Mouse (Mus musculus): ENCODE data around the gene Rnf138rt1. TPM values are rescaled to one million over a fixed set of nuclear protein-coding genes. Genes with fewer than 3 reads are reported as not detected.

Gene Rnf138rt1
- polyA plus RNA-seq, 1 experiment from 2014 or later = 4.6 TPM

Other genes with a start within 250 kb of the Rnf138rt1 start
- gene Grpr, start 211.7 kb downstream of the Rnf138rt1 start, polyA plus RNA-seq (2015; fragmentation: Nextera tagmentation; extraction: Ambion mirVana) = 3.9 and 4.2 TPM in 2 replicates
- 127 and 156 TPM in 2 replicates for gene Ap1s2, start 147.7 kb upstream of the Rnf138rt1 start, polyA plus RNA-seq (2015; fragmentation: Nextera tagmentation; extraction: Ambion mirVana)
- 57.7 and 62.5 TPM in 2 replicates for gene Zrsr2, start 197.3 kb upstream of the Rnf138rt1 start, polyA plus RNA-seq (2015; fragmentation: Nextera tagmentation; extraction: Ambion mirVana)